Mouse (Mus musculus): ENCODE data around the gene Dynll2.
"Not testable (repeated sequence)": the region's sequence is repeated elsewhere in the genome, so short reads cannot be mapped to it uniquely, and the experiment has no call there.

Gene Dynll2

GRCm38 (mm10) chr11:87987861-87988260 lies 528 bp upstream of the Dynll2 start:
- DNase-seq (ENCODE audit: low read depth, low spot score), result no peak

- DNase-seq (ENCODE audit: low read depth, low spot score), result peak; percentile 48
Observed at GRCm38 (mm10) chr11:87986141-87986741, 1.1 kb downstream of the Dynll2 start.

GRCm38 (mm10) chr11:87985643-87986042 lies 1.7 kb downstream of the Dynll2 start:
- DNase-seq (ENCODE audit: low read depth, low spot score), result no peak

GRCm38 (mm10) chr11:87984571-87984970 lies 2.8 kb downstream of the Dynll2 start:
- no peak for DNase-seq (ENCODE audit: low read depth, low spot score)

GRCm38 (mm10) chr11:87978905-87979304 lies 8.4 kb downstream of the Dynll2 start:
- no peak for DNase-seq (ENCODE audit: low read depth, low spot score)

GRCm38 (mm10) chr11:87977021-87977420 lies 10.3 kb downstream of the Dynll2 start:
- DNase-seq (ENCODE audit: low read depth, low spot score), result not testable (repeated sequence)

- DNase-seq (ENCODE audit: low read depth, low spot score), result peak; percentile 39
Observed at GRCm38 (mm10) chr11:87974477-87975181, 12.7 kb downstream of the Dynll2 start.

GRCm38 (mm10) chr11:87973559-87974305 lies 13.6 kb downstream of the Dynll2 start:
- no peak for DNase-seq (ENCODE audit: low read depth, low spot score)

- DNase-seq (ENCODE audit: low read depth, low spot score), result no peak
Observed at GRCm38 (mm10) chr11:87972829-87973228, 14.5 kb downstream of the Dynll2 start.

GRCm38 (mm10) chr11:87968356-87969122 lies 18.8 kb downstream of the Dynll2 start:
- DNase-seq (ENCODE audit: low read depth, low spot score), result no peak

- peak; percentile 77 for DNase-seq (ENCODE audit: low read depth, low spot score)
Observed at GRCm38 (mm10) chr11:87967692-87968289, 19.5 kb downstream of the Dynll2 start.

GRCm38 (mm10) chr11:87966214-87966613 lies 21.1 kb downstream of the Dynll2 start:
- peak; percentile 71 for DNase-seq (ENCODE audit: low read depth, low spot score)

GRCm38 (mm10) chr11:87965293-87965692 lies 22.0 kb downstream of the Dynll2 start:
- no peak for DNase-seq (ENCODE audit: low read depth, low spot score)

GRCm38 (mm10) chr11:87957066-87957465 lies 30.3 kb downstream of the Dynll2 start:
- DNase-seq (ENCODE audit: low read depth, low spot score), result no peak

GRCm38 (mm10) chr11:87955144-87955543 lies 32.2 kb downstream of the Dynll2 start:
- DNase-seq (ENCODE audit: low read depth, low spot score), result no peak

- DNase-seq (ENCODE audit: low read depth, low spot score), result no peak
Observed at GRCm38 (mm10) chr11:87949990-87950389, 37.3 kb downstream of the Dynll2 start.

GRCm38 (mm10) chr11:87935467-87935866 lies 51.9 kb downstream of the Dynll2 start:
- DNase-seq (ENCODE audit: low read depth, low spot score), result no peak

- no peak for DNase-seq (ENCODE audit: low read depth, low spot score)
Observed at GRCm38 (mm10) chr11:87933731-87934130, 53.6 kb downstream of the Dynll2 start.

- DNase-seq (ENCODE audit: low read depth, low spot score), result no peak
Observed at GRCm38 (mm10) chr11:87930348-87930747, 57.0 kb downstream of the Dynll2 start.

Measured in skeletal muscle tissue, adult 2 months (tissue).